Mouse (Mus musculus) myocyte (in vitro differentiated cells): ENCODE measurements at regions not wholly inside any gene's neighbourhood (a gene's known extent, or its start where the extent isn't known, plus 50 kb on each side); places are given as distances from the start of the nearest gene placed in this dataset.

ENCODE experiments used
- H3K27me3 ChIP-seq: one replicate; pipeline ENCODE4 v1.6.1; 2011; ENCODE audit not compliant: control insufficient read depth, insufficient read depth, insufficient read length
- H3K36me3 ChIP-seq: one replicate; pipeline ENCODE4 v1.6.1; 2011; ENCODE audit not compliant: control insufficient read depth, insufficient read depth
- H3K4me2 ChIP-seq: one replicate; pipeline ENCODE4 v1.6.1; 2011; ENCODE audit warnings: low read depth, control low read depth
- H3K4me3 ChIP-seq: one replicate; pipeline ENCODE4 v1.5.1; 2011; ENCODE audit warnings: mild to moderate bottlenecking, control low read depth, moderate library complexity
- H3K79me2 ChIP-seq: one replicate; pipeline ENCODE4 v1.6.1; 2011; ENCODE audit not compliant: control insufficient read depth, insufficient read depth
- H3ac ChIP-seq: one replicate; pipeline ENCODE4 v1.6.1; 2011; ENCODE audit not compliant: control insufficient read depth, insufficient read length
- CEBPB ChIP-seq: IDR thresholded peaks from 2 replicates; pipeline ENCODE4 v1.6.1; 2011; ENCODE audit warnings: mild to moderate bottlenecking, moderate library complexity; ENCODE audit not compliant: poor library complexity, insufficient read depth, severe bottlenecking
- E2F4 ChIP-seq: IDR thresholded peaks from one replicate; pipeline ENCODE4 v1.6.1; 2011; ENCODE audit warnings: mild to moderate bottlenecking, control low read depth, moderate library complexity; ENCODE audit not compliant: insufficient read depth
- MAX ChIP-seq: IDR thresholded peaks from one replicate; pipeline ENCODE4 v1.6.1; 2011; ENCODE audit warnings: low read depth, mild to moderate bottlenecking, control low read depth
- MYOD1 ChIP-seq, 3 experiments: IDR thresholded peaks; one replicate each; pipeline ENCODE4 v1.6.1; 2011; ENCODE audit warnings: control low read depth in 2 of 3, low read depth in 2 of 3, mild to moderate bottlenecking in 2 of 3, moderate library complexity in 1 of 3; ENCODE audit not compliant: insufficient read length in 2 of 3, control insufficient read depth in 1 of 3
- MYOG ChIP-seq, 3 experiments: IDR thresholded peaks; one replicate each; pipeline ENCODE4 v1.6.1; 2011; ENCODE audit warnings: control low read depth in 2 of 3, low read depth in 2 of 3, mild to moderate bottlenecking in 2 of 3; ENCODE audit not compliant: insufficient read length in 2 of 3, control insufficient read depth in 1 of 3, insufficient read depth in 1 of 3
- POLR2A ChIP-seq: IDR thresholded peaks from one replicate; pipeline ENCODE4 v1.6.1; 2011; ENCODE audit warnings: low read depth, mild to moderate bottlenecking, control low read depth, moderate library complexity; ENCODE audit not compliant: insufficient read length
- POLR2AphosphoS2 ChIP-seq: IDR thresholded peaks from one replicate; pipeline ENCODE4 v1.6.1; 2011; ENCODE audit warnings: low read depth, control low read depth; ENCODE audit not compliant: insufficient read length
- REST ChIP-seq: IDR thresholded peaks from one replicate; pipeline ENCODE4 v1.6.1; 2011; ENCODE audit warnings: mild to moderate bottlenecking, control low read depth, moderate library complexity; ENCODE audit not compliant: insufficient read depth, insufficient read length
- SRF ChIP-seq: IDR thresholded peaks from one replicate; pipeline ENCODE4 v1.6.1; 2011; ENCODE audit warnings: low read depth; ENCODE audit not compliant: control insufficient read depth, insufficient read length
- TCF12 ChIP-seq: IDR thresholded peaks from one replicate; pipeline ENCODE4 v1.6.1; 2011; ENCODE audit warnings: mild to moderate bottlenecking, control low read depth; ENCODE audit not compliant: poor library complexity, insufficient read depth, severe bottlenecking
- TCF3 ChIP-seq: IDR thresholded peaks from one replicate; pipeline ENCODE4 v1.6.1; 2011; ENCODE audit warnings: low read depth, control low read depth; ENCODE audit not compliant: insufficient read length
- USF1 ChIP-seq: IDR thresholded peaks from one replicate; pipeline ENCODE4 v1.6.1; 2011; ENCODE audit warnings: low read depth, mild to moderate bottlenecking, control low read depth, moderate library complexity

- Histone ChIP-seq H3K4me3 (no peak overlapping the region), H3K36me3 (no peaks in the 10 kb centered on the region), H3K79me2 (no peaks in the 10 kb centered on the region), H3ac (no peak overlapping the region), H3K27me3 (no peaks in the 10 kb centered on the region), H3K4me2 (no peak overlapping the region)
- TF ChIP-seq E2F4 = no peak
Observed at GRCm38 (mm10) chr12:17087388-17087787, 75.9 kb upstream of the 2410004P03Rik start.

GRCm38 (mm10) chr12:17085209-17085574 lies 73.7 kb upstream of the 2410004P03Rik start:
- TF ChIP-seq REST (no peak), SRF (no peak), TCF3 (no peak), MAX (no peak), E2F4 (no peak), MYOG (IDR thresholded peaks at IDR 0.05; ENCODE audit: control insufficient read depth in 1 of 3, insufficient read depth in 1 of 3, insufficient read length in 2 of 3, low read depth in 2 of 3) (no peak), TCF12 (no peak), POLR2AphosphoS2 (no peak)
- Histone ChIP-seq H3K4me3 (no peak overlapping the region), H3K36me3 (no peaks in the 10 kb centered on the region), H3K27me3 (no peaks in the 10 kb centered on the region), H3K4me2 (no peak overlapping the region), H3ac (no peak overlapping the region), H3K79me2 (no peaks in the 10 kb centered on the region)

- no peak for TF ChIP-seq REST
- TF ChIP-seq TCF3 = no peak
- no peak for TF ChIP-seq E2F4
- no peak for TF ChIP-seq SRF
- no peak overlapping the region for H3K4me2 ChIP-seq
- H3K27me3 ChIP-seq = no peaks in the 10 kb centered on the region
- no peak overlapping the region for H3K4me3 ChIP-seq
- H3K79me2 ChIP-seq = no peaks in the 10 kb centered on the region
- no peaks in the 10 kb centered on the region for H3K36me3 ChIP-seq
- no peak overlapping the region for H3ac ChIP-seq
Observed at GRCm38 (mm10) chr12:17084499-17085208, 73.1 kb upstream of the 2410004P03Rik start.

GRCm38 (mm10) chr12:17071691-17072454 lies 60.3 kb upstream of the 2410004P03Rik start:
- no peaks in the 10 kb centered on the region for H3K36me3 ChIP-seq
- TF ChIP-seq CEBPB (no peak), USF1 (no peak), TCF12 (no peak), E2F4 (no peak), MAX (no peak), SRF (no peak), REST (no peak), TCF3 (no peak), POLR2A (no peak), MYOG (IDR thresholded peaks at IDR 0.05; ENCODE audit: control insufficient read depth in 1 of 3, insufficient read depth in 1 of 3, insufficient read length in 2 of 3, low read depth in 2 of 3) (no peak), POLR2AphosphoS2 (no peak), MYOD1 (IDR thresholded peaks at IDR 0.05; ENCODE audit: control insufficient read depth in 1 of 3, insufficient read length in 2 of 3, low read depth in 2 of 3) (no peak)
- no peak overlapping the region for H3ac ChIP-seq
- no peak overlapping the region for H3K4me3 ChIP-seq
- H3K79me2 ChIP-seq = no peaks in the 10 kb centered on the region
- no peak overlapping the region for H3K4me2 ChIP-seq
- no peaks in the 10 kb centered on the region for H3K27me3 ChIP-seq

- no peak for TF ChIP-seq MAX
- no peak for TF ChIP-seq REST
- TF ChIP-seq POLR2A = no peak
- TF ChIP-seq USF1 = no peak
- TF ChIP-seq TCF3 = no peak
- TF ChIP-seq POLR2AphosphoS2 = no peak
- no peak for TF ChIP-seq E2F4
- TF ChIP-seq CEBPB = no peak
- TF ChIP-seq MYOD1 (IDR thresholded peaks at IDR 0.05; ENCODE audit: control insufficient read depth in 1 of 3, insufficient read length in 2 of 3, low read depth in 2 of 3) = no peak
- TF ChIP-seq SRF = no peak
- Histone ChIP-seq H3K79me2 (no peaks in the 10 kb centered on the region), H3K4me3 (no peak overlapping the region), H3K27me3 (no peaks in the 10 kb centered on the region), H3K4me2 (no peak overlapping the region), H3K36me3 (no peaks in the 10 kb centered on the region), H3ac (no peak overlapping the region)
Observed at GRCm38 (mm10) chr12:17069808-17070207, 58.3 kb upstream of the 2410004P03Rik start.
